Mouse (Mus musculus) CH12.LX (cell line): ENCODE measurements at regions not wholly inside any gene's neighbourhood (a gene's known extent, or its start where the extent isn't known, plus 50 kb on each side); places are given as distances from the start of the nearest gene placed in this dataset.

Experiments
- DNase-seq: peaks from one replicate; pipeline ENCODE4 v3.0.0-alpha.2; 2013; ENCODE audit errors: extremely low read depth
- H3K27ac ChIP-seq: 2 replicates; pipeline ENCODE4 v1.5.1; 2012; ENCODE audit warnings: low read depth, mild to moderate bottlenecking, control low read depth, moderate library complexity; ENCODE audit not compliant: insufficient read depth
- H3K27me3 ChIP-seq: replicated peaks from 2 replicates; pipeline ENCODE3; 2012; ENCODE audit warnings: inconsistent platforms
- H3K36me3 ChIP-seq, 2 experiments: replicated peaks in 1 of 2; 2 replicates each; pipeline versions ENCODE3 to v1.6.1; 2012; ENCODE audit warnings: inconsistent platforms in 1 of 2, low read length in 1 of 2, mild to moderate bottlenecking in 1 of 2, mixed read lengths in 1 of 2, moderate library complexity in 1 of 2; ENCODE audit not compliant: control insufficient read depth in 1 of 2, insufficient read depth in 1 of 2
- H3K4me1 ChIP-seq, 2 experiments: 2 replicates each; pipeline ENCODE4 v1.6.1; 2012; ENCODE audit warnings: inconsistent platforms in 1 of 2, moderate library complexity in 1 of 2; ENCODE audit not compliant: insufficient read depth in 2 of 2, control insufficient read depth in 1 of 2
- H3K4me2 ChIP-seq: 2 replicates; pipeline ENCODE4 v1.6.1; 2012; ENCODE audit warnings: low read depth, mild to moderate bottlenecking, control low read depth; ENCODE audit not compliant: poor library complexity, insufficient read depth, severe bottlenecking
- H3K4me3 ChIP-seq, 3 experiments: fragments of 150-350 bp in 1 of 3; sonication (generic) in 1 of 3; replicated peaks in 1 of 3; 2 replicates each; pipeline versions ENCODE3 to v1.5.1; 2011 to 2012; ENCODE audit warnings: low read depth in 2 of 3, low read length in 2 of 3, mild to moderate bottlenecking in 2 of 3, moderate library complexity in 2 of 3, control low read depth in 1 of 3, improper control_type of control experiment in 1 of 3, inconsistent platforms in 1 of 3, mixed read lengths in 1 of 3; ENCODE audit not compliant: poor library complexity in 1 of 3
- H3K79me2 ChIP-seq: replicated peaks from 2 replicates; pipeline ENCODE4 v1.6.1; 2012; ENCODE audit warnings: mild to moderate bottlenecking, moderate library complexity; ENCODE audit not compliant: control insufficient read depth, poor library complexity, insufficient read depth, severe bottlenecking; ENCODE audit errors: extremely low read depth
- H3K9ac ChIP-seq: 2 replicates; pipeline ENCODE4 v1.6.1; 2012; ENCODE audit warnings: low read depth, mild to moderate bottlenecking, control low read depth, moderate library complexity; ENCODE audit not compliant: insufficient read depth
- H3K9me3 ChIP-seq: replicated peaks from 2 replicates; pipeline ENCODE3; 2012; ENCODE audit warnings: low read length, inconsistent platforms, mixed read lengths
- BHLHE40 ChIP-seq: IDR thresholded peaks from 2 replicates; pipeline ENCODE4 v1.6.1; 2011; ENCODE audit warnings: mild to moderate bottlenecking, low read depth, low read length, improper control_type of control experiment
- CTCF ChIP-seq, 2 experiments: IDR thresholded peaks in 1 of 2; conservative IDR thresholded peaks in 1 of 2; 2 replicates each; pipeline ENCODE4 v1.5.1; 2011 to 2012; ENCODE audit warnings: low read depth in 2 of 2, low read length in 2 of 2, improper control_type of control experiment in 1 of 2, inconsistent platforms in 1 of 2, mild to moderate bottlenecking in 1 of 2, moderate library complexity in 1 of 2
- ETS1 ChIP-seq: conservative IDR thresholded peaks from 2 replicates; pipeline ENCODE4 v1.6.1; 2012; ENCODE audit warnings: low read depth, mild to moderate bottlenecking, inconsistent platforms, low read length, improper control_type of control experiment, moderate library complexity
- GABPA ChIP-seq: IDR thresholded peaks from 2 replicates; pipeline ENCODE4 v1.6.1; 2012; ENCODE audit warnings: low read depth, low read length, improper control_type of control experiment, inconsistent platforms; ENCODE audit not compliant: insufficient replicate concordance
- IRF4 ChIP-seq: IDR thresholded peaks from 2 replicates; pipeline ENCODE4 v1.6.1; 2014; ENCODE audit warnings: low read depth, mild to moderate bottlenecking, inconsistent platforms, low read length, improper control_type of control experiment
- MAZ ChIP-seq: IDR thresholded peaks from 2 replicates; pipeline ENCODE4 v1.6.1; 2012; ENCODE audit warnings: low read depth, mild to moderate bottlenecking, inconsistent platforms, low read length, improper control_type of control experiment, moderate library complexity
- NRF1 ChIP-seq: IDR thresholded peaks from 2 replicates; pipeline ENCODE4 v1.6.1; 2014; ENCODE audit warnings: low read depth, mild to moderate bottlenecking, inconsistent platforms, low read length, improper control_type of control experiment, moderate library complexity
- TBP ChIP-seq: conservative IDR thresholded peaks from 2 replicates; pipeline ENCODE4 v1.6.1; 2011; ENCODE audit warnings: low read depth, low read length, improper control_type of control experiment
- TCF12 ChIP-seq: IDR thresholded peaks from 2 replicates; pipeline ENCODE4 v1.6.1; 2014; ENCODE audit warnings: low read depth, mild to moderate bottlenecking, inconsistent platforms, low read length, improper control_type of control experiment
- dilution Hi-C: fragments of 300-500 bp; cut with MboI; formaldehyde crosslinking; loops from 2 replicates; pipeline ENCODE4 v1.14.3; 2020; ENCODE audit warnings: low sequenced_read_pairs; ENCODE audit not compliant: extremely low pct_unique_long_range_greater_than_20kb, extremely low pct_ligation_motif_present
- in situ Hi-C: fragments of 300-500 bp; cut with MboI; formaldehyde crosslinking; loops from 3 replicates; pipeline ENCODE4 v1.14.3; 2019; ENCODE audit warnings: low sequenced_read_pairs, low pct_ligation_motif_present, low pct_unique_long_range_greater_than_20kb, mixed read lengths

DNA sequence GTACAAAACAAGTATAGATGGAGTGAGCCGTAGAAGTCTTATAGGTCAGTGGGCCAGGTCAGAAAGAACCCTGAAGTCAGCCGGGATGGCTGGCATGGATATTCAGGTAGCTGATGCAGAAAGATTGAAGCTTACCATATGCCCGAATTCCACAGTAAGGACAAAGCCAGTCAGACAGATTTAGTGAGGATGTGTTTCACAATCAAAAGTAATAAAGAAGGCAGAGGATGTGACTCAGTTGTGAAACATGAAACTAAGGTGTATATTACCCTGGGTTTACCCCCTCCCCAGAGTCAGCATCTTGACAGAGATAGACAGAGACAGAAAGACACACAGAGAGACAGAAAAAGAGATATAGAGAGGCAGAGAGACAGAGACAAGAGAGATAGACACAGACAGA, 109.3 kb upstream of the Sgcd start:
- TF ChIP-seq TBP (no peak), ETS1 (no peak), CTCF (conservative IDR thresholded peaks at IDR 0.05 in 1 of 2, IDR thresholded peaks at IDR 0.05 in 1 of 2; ENCODE audit: low read depth in 2 of 2, low read length in 2 of 2) (no peak), TCF12 (no peak), IRF4 (no peak), BHLHE40 (no peak), GABPA (no peak)
- DNase-seq: no peak
- Histone ChIP-seq H3K4me2 (no peak overlapping the region), H3K27ac (no peak overlapping the region), H3K36me3 (no peaks in the 10 kb centered on the region), H3K9ac (no peak overlapping the region), H3K9me3 (no peaks in the 10 kb centered on the region), H3K4me3 (no peak overlapping the region), H3K79me2 (no peaks in the 10 kb centered on the region), H3K27me3 (no peaks in the 10 kb centered on the region), H3K4me1 (no peaks in the 10 kb centered on the region)
- dilution Hi-C loops (no loop called here), in situ Hi-C loops (no loop called here)

- in situ Hi-C loops: no loop called here
- no peaks in the 10 kb centered on the region for H3K36me3 ChIP-seq
- H3K79me2 ChIP-seq: no peaks in the 10 kb centered on the region
- H3K4me1 ChIP-seq: no peaks in the 10 kb centered on the region
- dilution Hi-C loops: no loop called here
- no peaks in the 10 kb centered on the region for H3K9me3 ChIP-seq
- H3K27ac ChIP-seq: no peak overlapping the region
- no peaks in the 10 kb centered on the region for H3K27me3 ChIP-seq
- no peak for DNase-seq
- H3K4me3 ChIP-seq: no peak overlapping the region
- H3K4me2 ChIP-seq: peak overlapping the region; percentile 23; the same call in 1 of the 2 replicates
- H3K9ac ChIP-seq: no peak overlapping the region
- TF ChIP-seq NRF1 (no peak), MAZ (no peak)
Observed at GRCm38 (mm10) chr11:48097455-48097854, 108.7 kb upstream of the Sgcd start.

- Histone ChIP-seq H3K4me2 (no peak overlapping the region), H3K9me3 (no peaks in the 10 kb centered on the region), H3K36me3 (no peaks in the 10 kb centered on the region)
- no peak for DNase-seq
- no peak for TF ChIP-seq MAZ
- TF ChIP-seq, all 38 proteins: peak for 0
- dilution Hi-C loops (no loop called here), in situ Hi-C loops (no loop called here)
- no peak overlapping the region for H3K4me3 ChIP-seq
- no peaks in the 10 kb centered on the region for H3K4me1 ChIP-seq
- no peak overlapping the region for H3K27ac ChIP-seq
- H3K9ac ChIP-seq: no peak overlapping the region
- no peaks in the 10 kb centered on the region for H3K27me3 ChIP-seq
- no peaks in the 10 kb centered on the region for H3K79me2 ChIP-seq
Observed at GRCm38 (mm10) chr11:48067072-48067471, 78.3 kb upstream of the Sgcd start.
